Mouse (Mus musculus): ENCODE data around the gene Hadh.

Hadh gene

GRCm38 (mm10) chr3:131218636-131219390 is 53.1 kb downstream of the Hadh start:
- no peak for DNase-seq (ENCODE audit: low read depth)

DNA sequence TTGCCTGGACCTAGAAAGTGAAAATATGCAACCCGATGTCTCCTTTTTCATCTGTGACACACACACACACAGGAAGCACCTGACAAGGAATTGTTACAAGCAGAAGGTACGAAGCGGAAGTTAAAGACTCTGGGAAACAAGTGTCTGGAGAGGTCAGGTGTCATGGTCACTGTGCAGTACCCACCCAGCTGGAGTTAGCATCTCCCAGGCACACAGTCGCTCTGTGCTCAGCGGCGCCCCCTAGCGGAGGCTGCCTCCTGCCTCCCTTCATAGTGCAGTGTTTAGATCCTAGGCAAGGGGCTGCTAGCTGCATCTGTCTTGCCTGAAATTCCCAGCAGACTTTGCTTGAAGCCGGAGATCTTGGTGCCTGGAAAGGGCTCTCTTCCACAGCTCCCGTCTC is 57.1 kb downstream of the Hadh start:
- peak; percentile 9 for DNase-seq (ENCODE audit: low read depth)

DNA sequence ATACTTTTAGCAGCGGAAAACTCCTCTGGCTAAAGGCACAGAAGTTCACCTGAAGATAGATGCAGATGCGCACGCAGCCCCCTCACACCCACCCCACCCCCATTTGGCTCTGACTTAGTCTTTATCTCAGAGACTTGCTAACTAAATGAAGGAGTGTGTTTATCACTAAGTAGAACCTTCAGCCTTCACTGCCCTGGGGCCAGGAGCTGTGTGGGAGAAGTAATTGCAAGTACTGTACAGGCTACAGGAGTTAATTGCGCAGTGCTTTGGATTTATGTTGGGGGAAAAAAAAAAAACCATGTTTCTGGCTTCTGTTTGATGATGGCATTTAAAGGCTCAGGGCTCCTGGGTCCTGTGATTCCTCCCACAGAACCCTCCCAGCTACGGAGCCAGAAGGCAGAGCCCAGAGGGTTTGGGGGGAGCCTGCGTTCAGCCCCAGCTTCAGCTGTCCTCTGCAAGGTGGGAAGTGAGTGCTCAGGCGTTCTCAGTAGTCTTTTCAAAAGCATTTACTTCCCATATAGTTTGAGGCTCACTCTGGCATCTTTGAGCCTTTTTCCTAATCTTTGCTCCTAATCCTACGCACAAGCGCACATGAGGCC is 57.7 kb downstream of the Hadh start:
- DNase-seq (ENCODE audit: low read depth), result no peak

- no peak for DNase-seq (ENCODE audit: low read depth)
These were observed 59.7 kb downstream of the Hadh start for GRCm38 (mm10) chr3:131212200-131212599.

GRCm38 (mm10) chr3:131208265-131208891 is 63.5 kb downstream of the Hadh start:
- DNase-seq (ENCODE audit: low read depth), result no peak

- no peak for DNase-seq (ENCODE audit: low read depth)
These were observed 64.1 kb downstream of the Hadh start for GRCm38 (mm10) chr3:131207846-131208245.

DNA sequence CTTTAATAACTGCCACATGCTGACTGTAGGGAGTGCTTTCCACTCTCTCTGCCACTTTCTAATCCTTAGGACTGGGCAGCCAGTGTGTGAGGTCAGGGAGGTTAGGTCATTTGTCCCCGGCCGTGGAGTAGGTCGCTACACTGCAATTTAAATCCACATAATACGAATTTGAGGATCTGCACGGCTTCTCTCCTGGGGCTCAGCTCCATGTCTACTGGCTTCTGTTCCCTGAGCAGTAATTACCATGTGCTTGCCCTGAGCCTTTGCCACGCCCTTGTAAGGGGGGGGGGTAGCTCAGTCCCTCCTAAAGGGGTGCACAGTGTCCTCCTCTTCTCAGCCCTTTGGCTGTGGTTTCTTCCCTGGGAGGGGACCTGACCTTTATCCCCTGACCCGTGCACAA is 69.6 kb downstream of the Hadh start:
- DNase-seq (ENCODE audit: low read depth), result no peak

- DNase-seq (ENCODE audit: low read depth), result no peak
These were observed 72.2 kb downstream of the Hadh start for GRCm38 (mm10) chr3:131199590-131200288.

GRCm38 (mm10) chr3:131198991-131199390 is 72.9 kb downstream of the Hadh start:
- no peak for DNase-seq (ENCODE audit: low read depth)

DNA sequence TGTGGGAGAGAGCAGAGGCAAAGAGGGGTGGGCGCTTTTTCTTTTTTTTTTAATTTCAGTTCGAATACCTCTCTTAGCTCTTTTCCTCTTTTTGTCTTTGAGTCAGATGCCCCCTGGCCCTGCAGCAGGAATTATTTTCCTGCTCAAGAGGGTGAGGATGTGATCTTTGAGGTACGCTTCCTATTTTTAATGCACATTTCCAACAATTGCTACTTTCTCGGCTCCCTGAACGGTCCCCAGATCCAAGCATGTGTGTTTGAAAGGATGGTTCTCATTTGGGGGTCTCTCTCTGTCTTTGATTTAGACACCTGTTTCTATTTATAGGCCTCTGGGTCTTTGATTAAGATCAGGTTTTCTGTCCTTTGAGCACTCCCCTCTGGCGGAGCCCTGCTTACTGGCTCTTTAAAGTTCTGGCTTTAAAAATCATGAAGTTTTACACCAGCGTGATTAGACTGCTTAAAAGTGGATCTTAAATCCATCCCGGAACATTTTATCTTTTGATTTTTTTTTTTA is 75.3 kb downstream of the Hadh start:
- DNase-seq (ENCODE audit: low read depth), result no peak

- DNase-seq (ENCODE audit: low read depth), result no peak
These were observed 75.9 kb downstream of the Hadh start for GRCm38 (mm10) chr3:131196050-131196449.

DNA sequence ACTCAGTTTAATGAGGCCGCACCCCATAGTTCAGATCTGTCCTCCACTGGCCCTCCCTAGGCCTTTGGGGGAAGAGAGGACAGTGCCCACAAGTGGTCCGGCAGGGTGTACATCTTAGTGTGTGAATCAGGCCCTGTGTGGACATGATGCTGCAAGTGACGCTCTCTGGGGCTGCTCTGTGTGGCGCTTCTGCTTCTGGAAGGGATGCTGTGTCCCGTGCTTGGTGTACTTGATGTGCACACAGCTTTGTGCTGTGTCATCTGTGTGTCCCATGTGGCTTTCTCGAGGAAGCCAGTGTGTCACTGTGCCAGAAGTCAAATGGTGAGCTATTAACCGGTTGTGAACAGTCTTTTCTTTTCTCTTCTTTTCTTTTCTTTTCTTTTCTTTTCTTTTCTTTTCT is 80.4 kb downstream of the Hadh start:
- no peak for DNase-seq (ENCODE audit: low read depth)

DNA sequence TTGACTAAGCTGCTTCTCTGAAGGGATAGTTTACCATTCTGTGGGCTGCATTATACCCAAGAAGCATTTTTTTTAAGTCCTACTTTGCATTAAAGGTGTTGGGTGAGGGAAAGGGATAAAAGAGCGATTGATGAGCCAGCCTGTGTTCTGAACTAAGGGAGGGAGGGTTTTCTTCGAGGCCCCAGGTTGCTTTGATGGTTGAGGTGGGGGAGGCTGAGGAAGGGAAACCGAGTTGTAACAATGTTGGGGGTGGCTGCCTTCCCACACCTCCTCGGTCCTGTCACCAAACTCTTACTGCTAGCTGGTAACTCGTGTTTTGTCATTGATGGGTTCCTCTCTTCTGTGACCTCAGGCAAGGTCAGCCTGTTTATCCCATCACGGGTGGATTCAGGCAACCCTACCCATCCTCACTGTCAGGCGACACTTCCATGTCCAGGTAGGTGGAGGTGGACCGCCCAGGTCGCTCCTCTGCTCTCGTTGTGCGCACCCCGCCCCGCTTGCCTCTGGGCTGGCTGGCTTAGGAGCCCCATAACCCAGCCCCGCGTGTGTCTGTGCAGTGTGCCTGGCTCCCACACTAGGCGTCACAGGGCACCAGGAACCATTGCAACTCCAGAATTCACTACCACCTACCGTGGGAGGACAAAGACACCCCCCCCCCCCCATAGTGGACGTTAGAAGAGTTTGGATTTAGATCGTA is 81.1 kb downstream of the Hadh start:
- DNase-seq (ENCODE audit: low read depth), result no peak

DNA sequence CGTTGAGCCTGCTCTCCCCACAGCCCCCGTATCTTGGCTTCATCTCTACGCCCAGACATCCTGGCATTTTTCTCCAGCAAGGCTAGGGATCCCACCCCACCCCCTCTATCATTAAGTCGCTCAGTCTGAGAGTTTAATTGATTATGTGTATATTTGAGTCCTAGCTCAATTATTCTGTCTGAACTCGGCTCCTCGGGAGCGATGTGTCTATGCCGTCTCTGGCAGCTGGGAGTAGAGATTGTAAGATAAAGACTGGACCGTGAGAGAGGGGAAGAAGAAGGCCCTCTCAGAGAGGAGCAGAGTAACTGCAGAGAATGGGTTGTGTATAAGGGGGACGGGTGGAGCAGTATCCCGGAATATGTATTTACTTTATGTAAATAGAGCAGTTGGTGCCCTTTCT is 81.7 kb downstream of the Hadh start:
- DNase-seq (ENCODE audit: low read depth), result no peak

- no peak for DNase-seq (ENCODE audit: low read depth)
These were observed 85.7 kb downstream of the Hadh start for GRCm38 (mm10) chr3:131186193-131186592.
